Mouse (Mus musculus): Measurements from ENCODE around the gene Afg1l. TPM values are rescaled to one million over a fixed set of nuclear protein-coding genes. Genes with fewer than 3 reads are reported as not detected.

The Afg1l gene
- polyA plus RNA-seq, 1 experiment from 2014 or later: 10.9 TPM

GRCm38 (mm10) chr10:42300805-42301204 lies 177.6 kb downstream of the Afg1l start:
- Histone ChIP-seq H3K9me3 (no peaks in the 10 kb centered on the region), H3K36me3 (no peaks in the 10 kb centered on the region), H3K4me1 (replicated peaks) (no peaks in the 10 kb centered on the region), H3K9ac (no peak overlapping the region), H3K27ac (no peak overlapping the region), H3K4me3 (replicated peaks) (no peak overlapping the region), H3K27me3 (replicated peaks) (no peaks in the 10 kb centered on the region), H3K4me2 (replicated peaks) (no peak overlapping the region)
- no peak for ATAC-seq
- WGBS: 58% methylated on average over 4 of the region's 4 CpGs

GRCm38 (mm10) chr10:42299967-42300366 lies 178.4 kb downstream of the Afg1l start:
- Histone ChIP-seq H3K36me3 (no peaks in the 10 kb centered on the region), H3K27ac (no peak overlapping the region), H3K9ac (no peak overlapping the region), H3K27me3 (replicated peaks) (no peaks in the 10 kb centered on the region), H3K4me2 (replicated peaks) (no peak overlapping the region), H3K4me3 (replicated peaks) (no peak overlapping the region), H3K9me3 (no peaks in the 10 kb centered on the region), H3K4me1 (replicated peaks) (no peaks in the 10 kb centered on the region)
- no peak for ATAC-seq
- WGBS: 32% methylated on average over 7 of the region's 7 CpGs

- no peaks in the 10 kb centered on the region for H3K4me1 ChIP-seq (replicated peaks)
- 86% methylated on average over 6 of the region's 6 CpGs for WGBS
- H3K27ac ChIP-seq: no peak overlapping the region
- H3K9ac ChIP-seq: no peak overlapping the region
- no peaks in the 10 kb centered on the region for H3K27me3 ChIP-seq (replicated peaks)
- H3K4me3 ChIP-seq (replicated peaks): no peak overlapping the region
- no peak for ATAC-seq
- H3K9me3 ChIP-seq: no peaks in the 10 kb centered on the region
- H3K4me2 ChIP-seq (replicated peaks): no peak overlapping the region
- H3K36me3 ChIP-seq: no peaks in the 10 kb centered on the region
Measured at GRCm38 (mm10) chr10:42299426-42299825, 178.9 kb downstream of the Afg1l start.

GRCm38 (mm10) chr10:42297954-42298353 lies 180.4 kb downstream of the Afg1l start:
- Histone ChIP-seq H3K4me2 (replicated peaks) (no peak overlapping the region), H3K9me3 (no peaks in the 10 kb centered on the region), H3K9ac (no peak overlapping the region), H3K36me3 (no peaks in the 10 kb centered on the region), H3K27ac (no peak overlapping the region), H3K4me1 (replicated peaks) (no peaks in the 10 kb centered on the region), H3K27me3 (replicated peaks) (no peaks in the 10 kb centered on the region), H3K4me3 (replicated peaks) (no peak overlapping the region)
- ATAC-seq: no peak
- WGBS: 93% methylated on average over 1 of the region's 1 CpGs

GRCm38 (mm10) chr10:42297109-42297508 lies 181.3 kb downstream of the Afg1l start:
- H3K4me1 ChIP-seq (replicated peaks): no peaks in the 10 kb centered on the region
- no peak overlapping the region for H3K4me3 ChIP-seq (replicated peaks)
- 81% methylated on average over 2 of the region's 2 CpGs for WGBS
- H3K4me2 ChIP-seq (replicated peaks): no peak overlapping the region
- no peaks in the 10 kb centered on the region for H3K27me3 ChIP-seq (replicated peaks)
- no peak for ATAC-seq
- no peaks in the 10 kb centered on the region for H3K36me3 ChIP-seq
- no peak overlapping the region for H3K27ac ChIP-seq
- H3K9me3 ChIP-seq: no peaks in the 10 kb centered on the region
- no peak overlapping the region for H3K9ac ChIP-seq

GRCm38 (mm10) chr10:42296559-42296958 lies 181.8 kb downstream of the Afg1l start:
- Histone ChIP-seq H3K4me2 (replicated peaks) (no peak overlapping the region), H3K27ac (no peak overlapping the region)
- 71% methylated on average over 4 of the region's 4 CpGs for WGBS

GRCm38 (mm10) chr10:42295028-42295427 lies 183.3 kb downstream of the Afg1l start:
- WGBS: 6% methylated on average over 1 of the region's 1 CpGs
- no peak for ATAC-seq

More at GRCm38 (mm10) chr10:42296559-42296958, 181.8 kb downstream of the Afg1l start:
- Histone ChIP-seq H3K4me3 (replicated peaks) (no peak overlapping the region), H3K9ac (no peak overlapping the region), H3K27me3 (replicated peaks) (no peaks in the 10 kb centered on the region), H3K4me1 (replicated peaks) (no peaks in the 10 kb centered on the region), H3K36me3 (no peaks in the 10 kb centered on the region), H3K9me3 (no peaks in the 10 kb centered on the region)
- no peak for ATAC-seq

GRCm38 (mm10) chr10:42294392-42294791 lies 184.0 kb downstream of the Afg1l start:
- H3K4me2 ChIP-seq (replicated peaks): no peak overlapping the region
- 69% methylated on average over 2 of the region's 2 CpGs for WGBS
- no peak for ATAC-seq
- no peak overlapping the region for H3K4me3 ChIP-seq (replicated peaks)
- no peaks in the 10 kb centered on the region for H3K4me1 ChIP-seq (replicated peaks)
- no peaks in the 10 kb centered on the region for H3K36me3 ChIP-seq
- no peaks in the 10 kb centered on the region for H3K9me3 ChIP-seq
- no peak overlapping the region for H3K9ac ChIP-seq
- H3K27ac ChIP-seq: no peak overlapping the region
- no peaks in the 10 kb centered on the region for H3K27me3 ChIP-seq (replicated peaks)

More at GRCm38 (mm10) chr10:42295028-42295427, 183.3 kb downstream of the Afg1l start:
- no peak overlapping the region for H3K4me2 ChIP-seq (replicated peaks)
- H3K9ac ChIP-seq: no peak overlapping the region
- H3K27me3 ChIP-seq (replicated peaks): no peaks in the 10 kb centered on the region
- no peak overlapping the region for H3K4me3 ChIP-seq (replicated peaks)
- H3K4me1 ChIP-seq (replicated peaks): no peaks in the 10 kb centered on the region
- H3K27ac ChIP-seq: no peak overlapping the region
- no peaks in the 10 kb centered on the region for H3K36me3 ChIP-seq
- H3K9me3 ChIP-seq: no peaks in the 10 kb centered on the region

- Histone ChIP-seq H3K4me1 (replicated peaks) (no peaks in the 10 kb centered on the region), H3K9me3 (no peaks in the 10 kb centered on the region), H3K36me3 (no peaks in the 10 kb centered on the region), H3K4me3 (replicated peaks) (no peak overlapping the region), H3K27me3 (replicated peaks) (no peaks in the 10 kb centered on the region), H3K27ac (no peak overlapping the region), H3K9ac (no peak overlapping the region), H3K4me2 (replicated peaks) (no peak overlapping the region)
- 66% methylated on average over 4 of the region's 4 CpGs for WGBS
- no peak for ATAC-seq
Measured at GRCm38 (mm10) chr10:42293877-42294276, 184.5 kb downstream of the Afg1l start.

GRCm38 (mm10) chr10:42291360-42291759 lies 187.0 kb downstream of the Afg1l start:
- Histone ChIP-seq H3K4me1 (replicated peaks) (no peaks in the 10 kb centered on the region), H3K27me3 (replicated peaks) (no peaks in the 10 kb centered on the region), H3K36me3 (no peaks in the 10 kb centered on the region), H3K27ac (no peak overlapping the region), H3K4me2 (replicated peaks) (no peak overlapping the region), H3K9me3 (no peaks in the 10 kb centered on the region), H3K9ac (no peak overlapping the region), H3K4me3 (replicated peaks) (no peak overlapping the region)
- WGBS: 61% methylated on average over 5 of the region's 5 CpGs
- no peak for ATAC-seq

- H3K27me3 ChIP-seq (replicated peaks): no peaks in the 10 kb centered on the region
- H3K4me2 ChIP-seq (replicated peaks): no peak overlapping the region
- no peaks in the 10 kb centered on the region for H3K36me3 ChIP-seq
- H3K27ac ChIP-seq: no peak overlapping the region
- no peak overlapping the region for H3K4me3 ChIP-seq (replicated peaks)
- no peak for ATAC-seq
- no peak overlapping the region for H3K9ac ChIP-seq
- 52% methylated on average over 1 of the region's 1 CpGs for WGBS
- no peaks in the 10 kb centered on the region for H3K4me1 ChIP-seq (replicated peaks)
- no peaks in the 10 kb centered on the region for H3K9me3 ChIP-seq
Measured at GRCm38 (mm10) chr10:42287666-42288065, 190.7 kb downstream of the Afg1l start.

- peak overlapping the region; percentile 61 for H3K9ac ChIP-seq
- peak overlapping the region; percentile 97 for H3K27ac ChIP-seq
- H3K27me3 ChIP-seq (replicated peaks): no peaks in the 10 kb centered on the region
- H3K9me3 ChIP-seq: no peaks in the 10 kb centered on the region
- peak overlapping the region; percentile 94 for H3K4me2 ChIP-seq (replicated peaks)
- peak; percentile 1 for ATAC-seq
- H3K4me1 ChIP-seq (replicated peaks): peaks cover 22% of the 10 kb centered on the region
- H3K4me3 ChIP-seq (replicated peaks): peak overlapping the region; percentile 72
- WGBS: under 1% methylated on average over 38 of the region's 38 CpGs
- H3K36me3 ChIP-seq: no peaks in the 10 kb centered on the region
Measured at GRCm38 (mm10) chr10:42278307-42278850, 200.0 kb downstream of the Afg1l start.

GRCm38 (mm10) chr10:42277476-42278306 lies 200.7 kb downstream of the Afg1l start:
- Histone ChIP-seq H3K9me3 (no peaks in the 10 kb centered on the region), H3K4me2 (replicated peaks) (peak overlapping the region; percentile 94), H3K4me3 (replicated peaks) (peak overlapping the region; percentile 72), H3K27me3 (replicated peaks) (no peaks in the 10 kb centered on the region), H3K4me1 (replicated peaks) (peaks cover 23% of the 10 kb centered on the region), H3K27ac (peak overlapping the region; percentile 98), H3K9ac (peak overlapping the region; percentile 83), H3K36me3 (no peaks in the 10 kb centered on the region)
- under 1% methylated on average over 78 of the region's 78 CpGs for WGBS
- ATAC-seq: peak; percentile 90

All from intestine, embryonic 15.5 days (tissue).